Mouse (Mus musculus): ENCODE measurements around the gene Ddx49. TPM values are rescaled to one million over a fixed set of nuclear protein-coding genes. Genes with fewer than 3 reads are reported as not detected.

The Ddx49 gene
- polyA plus RNA-seq, 1 experiment from 2014 or later, result 28.9 TPM

DNA sequence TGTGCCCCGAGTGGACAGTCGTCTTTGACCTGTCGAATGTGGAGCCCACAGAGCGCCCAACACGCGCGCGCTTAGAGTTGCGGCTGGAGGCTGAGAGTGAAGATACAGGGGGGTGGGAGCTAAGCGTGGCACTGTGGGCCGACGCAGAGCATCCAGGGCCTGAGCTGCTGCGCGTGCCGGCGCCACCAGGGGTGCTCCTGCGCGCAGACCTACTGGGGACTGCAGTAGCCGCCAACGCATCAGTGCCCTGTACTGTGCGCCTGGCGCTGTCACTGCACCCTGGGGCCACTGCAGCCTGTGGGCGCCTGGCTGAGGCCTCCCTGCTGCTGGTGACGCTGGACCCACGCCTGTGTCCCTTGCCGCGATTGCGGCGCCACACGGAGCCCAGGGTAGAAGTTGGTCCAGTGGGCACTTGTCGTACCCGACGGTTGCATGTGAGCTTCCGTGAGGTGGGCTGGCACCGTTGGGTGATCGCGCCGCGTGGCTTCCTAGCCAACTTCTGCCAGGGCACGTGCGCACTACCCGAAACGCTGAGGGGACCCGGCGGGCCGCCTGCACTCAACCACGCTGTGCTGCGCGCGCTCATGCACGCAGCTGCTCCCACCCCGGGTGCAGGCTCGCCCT, 28.6 kb upstream of the Ddx49 start:
- peaks cover 49% of the 10 kb centered on the region for H3K36me3 ChIP-seq (ENCODE audit: control insufficient read depth, insufficient read depth, low read length)
- peaks cover 6% of the 10 kb centered on the region; the same call in 1 of the 2 replicates for H3K27me3 ChIP-seq (ENCODE audit: control insufficient read depth, insufficient read depth, low read length)
- 0 out of 4 replicates have a peak overlapping the region, but pooled peaks of 1 of the 2 experiments have one; percentile 7 for H3K4me3 ChIP-seq (ENCODE audit: control insufficient read depth in 1 of 2, insufficient read depth in 1 of 2, low read depth in 1 of 2, low read length in 2 of 2)
- no peak overlapping the region for H3K27ac ChIP-seq (replicated peaks in 1 of 2; ENCODE audit: control insufficient read depth in 1 of 2, insufficient read depth in 1 of 2, low read depth in 2 of 2, low read length in 2 of 2)
- peak overlapping the region; percentile 52 for H3K4me2 ChIP-seq (ENCODE audit: low read length)
- H3K9me3 ChIP-seq (ENCODE audit: control insufficient read depth, low read length), result no peaks in the 10 kb centered on the region
- H3K4me1 ChIP-seq (ENCODE audit: control insufficient read depth in 2 of 2, insufficient read depth in 2 of 2, low read length in 2 of 2), result peaks cover 11 to 21% of the 10 kb centered on the region in 2 experiments; a peak in 3 of 4 replicates
- 34% methylated on average over 53 of the region's 53 CpGs for whole genome bisulfite sequencing
- H3K9ac ChIP-seq (ENCODE audit: low read length), result peak overlapping the region; percentile 2; the same call in 1 of the 2 replicates
- ATAC-seq (ENCODE audit: insufficient number of reproducible peaks, insufficient read depth, low FRiP score, low read depth), result peak; percentile 63; the same call in 1 of the 2 replicates

- ATAC-seq (ENCODE audit: insufficient number of reproducible peaks, insufficient read depth, low FRiP score, low read depth), result peak; percentile 8; the same call in 1 of the 2 replicates
- Histone ChIP-seq H3K27me3 (ENCODE audit: control insufficient read depth, insufficient read depth, low read length) (peaks cover 6% of the 10 kb centered on the region; the same call in 1 of the 2 replicates), H3K4me2 (ENCODE audit: low read length) (peak overlapping the region; percentile 52), H3K9ac (ENCODE audit: low read length) (peak overlapping the region; percentile 2), H3K36me3 (ENCODE audit: control insufficient read depth, insufficient read depth, low read length) (peaks cover 41% of the 10 kb centered on the region), H3K4me3 (ENCODE audit: control insufficient read depth in 1 of 2, insufficient read depth in 1 of 2, low read depth in 1 of 2, low read length in 2 of 2) (peak overlapping the region in 1 of 2 experiments; percentile 13; a peak in 1 of 4 replicates), H3K27ac (replicated peaks in 1 of 2; ENCODE audit: control insufficient read depth in 1 of 2, insufficient read depth in 1 of 2, low read depth in 2 of 2, low read length in 2 of 2) (no peak overlapping the region), H3K9me3 (ENCODE audit: control insufficient read depth, low read length) (no peaks in the 10 kb centered on the region), H3K4me1 (ENCODE audit: control insufficient read depth in 2 of 2, insufficient read depth in 2 of 2, low read length in 2 of 2) (peaks cover 11 to 21% of the 10 kb centered on the region in 2 experiments; a peak in 3 of 4 replicates)
- 6% methylated on average over 45 of the region's 45 CpGs for WGBS
These were observed 27.8 kb upstream of the Ddx49 start for GRCm38 (mm10) chr8:70329835-70330740.

- 28% methylated on average over 14 of the region's 14 CpGs for WGBS
- peak within 1 kb of the TSS in 1 of 2 experiments; percentile 13; a peak in 1 of 4 replicates for H3K4me3 ChIP-seq (ENCODE audit: control insufficient read depth in 1 of 2, insufficient read depth in 1 of 2, low read depth in 1 of 2, low read length in 2 of 2)
- H3K9ac ChIP-seq (ENCODE audit: low read length), result peak within 1 kb of the TSS; percentile 2
- peaks cover 11 to 21% of the 10 kb centered on the region in 2 experiments; a peak in 3 of 4 replicates for H3K4me1 ChIP-seq (ENCODE audit: control insufficient read depth in 2 of 2, insufficient read depth in 2 of 2, low read length in 2 of 2)
- no peaks in the 10 kb centered on the region for H3K9me3 ChIP-seq (ENCODE audit: control insufficient read depth, low read length)
- ATAC-seq (ENCODE audit: insufficient number of reproducible peaks, insufficient read depth, low FRiP score, low read depth), result no peak
- H3K36me3 ChIP-seq (ENCODE audit: control insufficient read depth, insufficient read depth, low read length), result peaks cover 33% of the 10 kb centered on the region
- H3K27me3 ChIP-seq (ENCODE audit: control insufficient read depth, insufficient read depth, low read length), result peaks cover 6% of the 10 kb centered on the region; the same call in 1 of the 2 replicates
- H3K4me2 ChIP-seq (ENCODE audit: low read length), result peak within 1 kb of the TSS; percentile 52
- H3K27ac ChIP-seq (replicated peaks in 1 of 2; ENCODE audit: control insufficient read depth in 1 of 2, insufficient read depth in 1 of 2, low read depth in 2 of 2, low read length in 2 of 2), result no peak within 1 kb of the TSS
These were observed 27.0 kb upstream of the Ddx49 start, which contains the start of gene Gdf1 for GRCm38 (mm10) chr8:70329124-70329834. TSS of gene Gdf1 (plus strand) at chr8:70329817.

- Histone ChIP-seq H3K4me1 (ENCODE audit: control insufficient read depth in 2 of 2, insufficient read depth in 2 of 2, low read length in 2 of 2) (peaks cover 11 to 21% of the 10 kb centered on the region in 2 experiments; a peak in 3 of 4 replicates), H3K9me3 (ENCODE audit: control insufficient read depth, low read length) (no peaks in the 10 kb centered on the region), H3K36me3 (ENCODE audit: control insufficient read depth, insufficient read depth, low read length) (peaks cover 15% of the 10 kb centered on the region), H3K27me3 (ENCODE audit: control insufficient read depth, insufficient read depth, low read length) (peaks cover 6% of the 10 kb centered on the region; the same call in 1 of the 2 replicates), H3K4me2 (ENCODE audit: low read length) (no peak overlapping the region), H3K27ac (replicated peaks in 1 of 2; ENCODE audit: control insufficient read depth in 1 of 2, insufficient read depth in 1 of 2, low read depth in 2 of 2, low read length in 2 of 2) (no peak overlapping the region), H3K9ac (ENCODE audit: low read length) (no peak overlapping the region), H3K4me3 (ENCODE audit: control insufficient read depth in 1 of 2, insufficient read depth in 1 of 2, low read depth in 1 of 2, low read length in 2 of 2) (no peak overlapping the region)
- no peak for ATAC-seq (ENCODE audit: insufficient number of reproducible peaks, insufficient read depth, low FRiP score, low read depth)
- 83% methylated on average over 6 of the region's 6 CpGs for WGBS
These were observed 25.2 kb upstream of the Ddx49 start for GRCm38 (mm10) chr8:70327512-70327911.

GRCm38 (mm10) chr8:70323716-70324115, 21.4 kb upstream of the Ddx49 start:
- Histone ChIP-seq H3K4me1 (ENCODE audit: control insufficient read depth in 2 of 2, insufficient read depth in 2 of 2, low read length in 2 of 2) (no peaks in the 10 kb centered on the region), H3K4me2 (ENCODE audit: low read length) (no peak overlapping the region), H3K9me3 (ENCODE audit: control insufficient read depth, low read length) (no peaks in the 10 kb centered on the region), H3K4me3 (ENCODE audit: control insufficient read depth in 1 of 2, insufficient read depth in 1 of 2, low read depth in 1 of 2, low read length in 2 of 2) (no peak overlapping the region), H3K27ac (replicated peaks in 1 of 2; ENCODE audit: control insufficient read depth in 1 of 2, insufficient read depth in 1 of 2, low read depth in 2 of 2, low read length in 2 of 2) (no peak overlapping the region), H3K9ac (ENCODE audit: low read length) (no peak overlapping the region), H3K36me3 (ENCODE audit: control insufficient read depth, insufficient read depth, low read length) (no peaks in the 10 kb centered on the region), H3K27me3 (ENCODE audit: control insufficient read depth, insufficient read depth, low read length) (no peaks in the 10 kb centered on the region)
- no peak for ATAC-seq (ENCODE audit: insufficient number of reproducible peaks, insufficient read depth, low FRiP score, low read depth)
- 90% methylated on average over 3 of the region's 3 CpGs for WGBS

DNA sequence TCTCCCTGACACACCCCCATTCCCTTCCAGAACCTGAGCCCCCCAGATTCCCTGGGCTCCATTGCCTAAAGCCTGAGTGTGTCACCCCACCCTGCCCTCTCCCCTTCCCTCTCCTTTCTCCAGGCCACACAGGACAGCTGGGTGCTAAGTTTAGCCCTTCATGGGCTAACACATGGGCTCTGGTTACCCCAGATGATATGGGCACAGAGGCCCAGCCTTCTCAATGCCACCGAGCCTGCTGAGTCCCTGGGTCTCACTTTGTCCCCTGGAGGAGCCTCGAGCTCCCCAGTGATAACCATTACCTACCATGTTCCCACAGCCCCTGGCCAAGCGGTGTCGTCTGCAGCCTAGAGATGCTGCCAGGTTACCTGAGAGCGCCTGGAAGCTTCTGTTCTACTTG, 15.6 kb upstream of the Ddx49 start:
- 80% methylated on average over 5 of the region's 5 CpGs for WGBS
- Histone ChIP-seq H3K4me1 (ENCODE audit: control insufficient read depth in 2 of 2, insufficient read depth in 2 of 2, low read length in 2 of 2) (peaks cover 14 to 20% of the 10 kb centered on the region in 2 experiments), H3K9me3 (ENCODE audit: control insufficient read depth, low read length) (no peaks in the 10 kb centered on the region), H3K27me3 (ENCODE audit: control insufficient read depth, insufficient read depth, low read length) (peaks cover 5% of the 10 kb centered on the region; the same call in 1 of the 2 replicates), H3K4me2 (ENCODE audit: low read length) (no peak overlapping the region), H3K27ac (replicated peaks in 1 of 2; ENCODE audit: control insufficient read depth in 1 of 2, insufficient read depth in 1 of 2, low read depth in 2 of 2, low read length in 2 of 2) (no peak overlapping the region), H3K36me3 (ENCODE audit: control insufficient read depth, insufficient read depth, low read length) (peaks cover 9% of the 10 kb centered on the region), H3K9ac (ENCODE audit: low read length) (no peak overlapping the region), H3K4me3 (ENCODE audit: control insufficient read depth in 1 of 2, insufficient read depth in 1 of 2, low read depth in 1 of 2, low read length in 2 of 2) (no peak overlapping the region)
- no peak for ATAC-seq (ENCODE audit: insufficient number of reproducible peaks, insufficient read depth, low FRiP score, low read depth)
